Mouse (Mus musculus): ENCODE data around the gene BC024978. TPM values are rescaled to one million over a fixed set of nuclear protein-coding genes. Genes with fewer than 3 reads are reported as not detected.

Gene BC024978
- total and polyA plus RNA-seq, 3 experiments: 1.6 to 9.4 (median 1.7) TPM

DNA sequence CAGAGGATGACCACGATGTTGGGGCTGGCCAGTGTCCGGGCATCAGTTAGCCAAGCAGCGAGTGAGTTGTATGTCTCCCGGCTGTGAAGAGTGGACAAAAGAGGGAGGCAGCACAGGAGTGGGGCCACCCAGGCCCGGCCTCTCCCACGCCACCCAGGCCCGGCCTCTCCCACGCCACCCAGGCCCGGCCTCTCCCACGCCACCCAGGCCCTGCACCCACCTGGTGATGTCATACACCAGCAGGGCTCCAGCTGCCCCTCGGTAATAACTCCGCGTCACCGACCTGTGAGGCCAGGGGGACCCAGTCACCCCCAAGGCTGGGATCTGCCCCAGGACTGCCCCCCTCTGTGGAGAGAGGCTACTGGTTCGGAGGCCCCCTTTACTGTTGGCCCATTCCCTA lies 21.1 kb upstream of the BC024978 start:
- H3K9ac ChIP-seq (ENCODE audit: insufficient read depth, low read depth): no peak overlapping the region
- no peaks in the 10 kb centered on the region for H3K9me3 ChIP-seq (replicated peaks; ENCODE audit: low read length)
- dilution Hi-C loops (cut with MboI; ENCODE audit: extremely low pct_ligation_motif_present, extremely low pct_unique_long_range_greater_than_20kb, low sequenced_read_pairs) (no loop called here), in situ Hi-C loops (cut with MboI; ENCODE audit: low pct_ligation_motif_present, low pct_unique_long_range_greater_than_20kb, low sequenced_read_pairs) (no loop called here)
- no peak overlapping the region for H3K4me3 ChIP-seq (replicated peaks in 1 of 3; ENCODE audit: low read depth in 2 of 3, low read length in 2 of 3, poor library complexity in 1 of 3)
- H3K79me2 ChIP-seq (replicated peaks; ENCODE audit: control insufficient read depth, extremely low read depth, insufficient read depth, poor library complexity, severe bottlenecking): peaks cover 7% of the 10 kb centered on the region
- DNase-seq (ENCODE audit: extremely low read depth): no peak
- TF ChIP-seq ZNF384 (IDR thresholded peaks at IDR 0.05; ENCODE audit: low read depth, low read length): no peak
- TF ChIP-seq CHD2 (IDR thresholded peaks at IDR 0.05; ENCODE audit: low read length): no peak
- no peak for TF ChIP-seq MAFK (IDR thresholded peaks at IDR 0.05; ENCODE audit: insufficient replicate concordance, low read length)
- TF ChIP-seq PAX5 (IDR thresholded peaks at IDR 0.05; ENCODE audit: low read length): no peak
- no peak for TF ChIP-seq SIN3A (IDR thresholded peaks at IDR 0.05; ENCODE audit: low read length)
- no peak for TF ChIP-seq CTCF (conservative IDR thresholded peaks at IDR 0.05 in 1 of 2, IDR thresholded peaks at IDR 0.05 in 1 of 2; ENCODE audit: low read depth in 2 of 2, low read length in 2 of 2)
- TF ChIP-seq ZMIZ1 (IDR thresholded peaks at IDR 0.05; ENCODE audit: low read depth, low read length): no peak
- no peak for TF ChIP-seq POLR2A (IDR thresholded peaks at IDR 0.05; ENCODE audit: low read depth, low read length)
- no peak for TF ChIP-seq MYC (IDR thresholded peaks at IDR 0.05; ENCODE audit: low read depth, low read length)
- TF ChIP-seq ZC3H11A (IDR thresholded peaks at IDR 0.05; ENCODE audit: low read depth, low read length): no peak
- no peak for TF ChIP-seq NRF1 (IDR thresholded peaks at IDR 0.05; ENCODE audit: low read depth, low read length)
- no peak for TF ChIP-seq IRF4 (IDR thresholded peaks at IDR 0.05; ENCODE audit: low read depth, low read length)
- no peak for TF ChIP-seq USF2 (conservative IDR thresholded peaks at IDR 0.05; ENCODE audit: low read depth, low read length)
- TF ChIP-seq GABPA (IDR thresholded peaks at IDR 0.05; ENCODE audit: insufficient replicate concordance, low read depth, low read length): no peak
- TF ChIP-seq POLR2AphosphoS2 (IDR thresholded peaks at IDR 0.05; ENCODE audit: low read depth, low read length): no peak
- no peak for TF ChIP-seq MXI1 (IDR thresholded peaks at IDR 0.05; ENCODE audit: low read depth, low read length)
- TF ChIP-seq MAZ (IDR thresholded peaks at IDR 0.05; ENCODE audit: low read depth, low read length): no peak
- no peak for TF ChIP-seq SMC3 (IDR thresholded peaks at IDR 0.05; ENCODE audit: low read depth, low read length)
- TF ChIP-seq BHLHE40 (IDR thresholded peaks at IDR 0.05; ENCODE audit: low read depth, low read length): no peak
- TF ChIP-seq KAT2A (IDR thresholded peaks at IDR 0.05; ENCODE audit: insufficient replicate concordance, low read length): no peak
- peaks cover 51 to 64% of the 10 kb centered on the region in 2 experiments for H3K36me3 ChIP-seq (replicated peaks in 1 of 2; ENCODE audit: control insufficient read depth in 1 of 2, insufficient read depth in 1 of 2, low read length in 1 of 2)
- peaks cover 0 to 65% of the 10 kb centered on the region in 2 experiments; a peak in 2 of 4 replicates for H3K4me1 ChIP-seq (ENCODE audit: control insufficient read depth in 1 of 2, insufficient read depth in 2 of 2)
- no peak overlapping the region for H3K4me2 ChIP-seq (ENCODE audit: insufficient read depth, low read depth, poor library complexity, severe bottlenecking)
- H3K27me3 ChIP-seq (replicated peaks): no peaks in the 10 kb centered on the region
- H3K27ac ChIP-seq (ENCODE audit: insufficient read depth, low read depth): no peak overlapping the region

DNA sequence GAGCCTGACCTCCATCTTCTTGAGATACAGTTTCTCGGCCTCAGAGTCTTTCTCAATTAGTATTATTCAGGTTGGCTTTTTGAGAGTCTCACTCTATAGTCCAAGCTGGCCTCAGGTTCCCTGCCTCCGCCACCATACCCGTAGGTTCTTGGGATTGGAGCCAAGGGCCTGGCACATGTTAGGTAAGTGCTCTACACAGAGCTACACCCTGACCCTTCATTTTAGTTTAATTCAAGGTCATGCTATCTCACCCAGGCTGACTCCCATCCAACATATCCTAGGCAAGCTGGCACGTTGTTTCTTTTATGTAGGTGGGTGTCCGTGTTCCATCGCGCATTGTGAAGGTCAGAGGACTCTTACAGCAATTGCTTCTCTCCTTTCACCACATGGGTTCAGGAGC lies 20.7 kb upstream of the BC024978 start:
- Histone ChIP-seq H3K27me3 (replicated peaks) (no peaks in the 10 kb centered on the region), H3K4me3 (replicated peaks in 1 of 3; ENCODE audit: low read depth in 2 of 3, low read length in 2 of 3, poor library complexity in 1 of 3) (no peak overlapping the region), H3K9me3 (replicated peaks; ENCODE audit: low read length) (no peaks in the 10 kb centered on the region), H3K4me1 (ENCODE audit: control insufficient read depth in 1 of 2, insufficient read depth in 2 of 2) (peaks cover 0 to 64% of the 10 kb centered on the region in 2 experiments; a peak in 2 of 4 replicates), H3K9ac (ENCODE audit: insufficient read depth, low read depth) (no peak overlapping the region), H3K4me2 (ENCODE audit: insufficient read depth, low read depth, poor library complexity, severe bottlenecking) (no peak overlapping the region), H3K36me3 (replicated peaks in 1 of 2; ENCODE audit: control insufficient read depth in 1 of 2, insufficient read depth in 1 of 2, low read length in 1 of 2) (peaks cover 51 to 61% of the 10 kb centered on the region in 2 experiments), H3K79me2 (replicated peaks; ENCODE audit: control insufficient read depth, extremely low read depth, insufficient read depth, poor library complexity, severe bottlenecking) (peaks cover 7% of the 10 kb centered on the region), H3K27ac (ENCODE audit: insufficient read depth, low read depth) (no peak overlapping the region)
- dilution Hi-C loops (cut with MboI; ENCODE audit: extremely low pct_ligation_motif_present, extremely low pct_unique_long_range_greater_than_20kb, low sequenced_read_pairs) (no loop called here), in situ Hi-C loops (cut with MboI; ENCODE audit: low pct_ligation_motif_present, low pct_unique_long_range_greater_than_20kb, low sequenced_read_pairs) (no loop called here)
- DNase-seq (ENCODE audit: extremely low read depth): no peak
- no peak for TF ChIP-seq ZKSCAN1 (IDR thresholded peaks at IDR 0.05; ENCODE audit: borderline replicate concordance, low read depth, low read length)
- no peak for TF ChIP-seq MXI1 (IDR thresholded peaks at IDR 0.05; ENCODE audit: low read depth, low read length)
- no peak for TF ChIP-seq SMC3 (IDR thresholded peaks at IDR 0.05; ENCODE audit: low read depth, low read length)
- TF ChIP-seq MAX (IDR thresholded peaks at IDR 0.05; ENCODE audit: low read length): no peak
- TF ChIP-seq MEF2A (IDR thresholded peaks at IDR 0.05; ENCODE audit: borderline replicate concordance, low read depth, low read length): no peak
- TF ChIP-seq UBTF (IDR thresholded peaks at IDR 0.05; ENCODE audit: low read depth, low read length): no peak
- no peak for TF ChIP-seq ELF1 (IDR thresholded peaks at IDR 0.05; ENCODE audit: low read depth, low read length)
- no peak for TF ChIP-seq E2F4 (IDR thresholded peaks at IDR 0.05; ENCODE audit: insufficient replicate concordance, low read depth, low read length)
- no peak for TF ChIP-seq JUN (IDR thresholded peaks at IDR 0.05; ENCODE audit: insufficient read depth, low read depth, low read length)
- TF ChIP-seq HCFC1 (IDR thresholded peaks at IDR 0.05; ENCODE audit: low read depth, low read length): no peak
- no peak for TF ChIP-seq MAZ (IDR thresholded peaks at IDR 0.05; ENCODE audit: low read depth, low read length)
- TF ChIP-seq NRF1 (IDR thresholded peaks at IDR 0.05; ENCODE audit: low read depth, low read length): no peak
- no peak for TF ChIP-seq CHD1 (IDR thresholded peaks at IDR 0.05; ENCODE audit: low read depth, low read length)
- no peak for TF ChIP-seq EP300 (IDR thresholded peaks at IDR 0.05; ENCODE audit: low read length)
- no peak for TF ChIP-seq USF2 (conservative IDR thresholded peaks at IDR 0.05; ENCODE audit: low read depth, low read length)
- TF ChIP-seq POLR2A (IDR thresholded peaks at IDR 0.05; ENCODE audit: low read depth, low read length): no peak

Data from CH12.LX (cell line).